Mouse (Mus musculus) c-Kit-negative CD71-positive TER-119-positive erythroid progenitor cells, embryonic 14.5 days (primary cell): ENCODE measurements at regions not wholly inside any gene's neighbourhood (a gene's known extent, or its start where the extent isn't known, plus 50 kb on each side); places are given as distances from the start of the nearest gene placed in this dataset.

ENCODE experiments used
- DNase-seq: peaks from one replicate; pipeline ENCODE4 v3.0.0-alpha.2; 2013; ENCODE audit warnings: low read depth, low spot score

GRCm38 (mm10) chr11:33061570-33061969, 85.6 kb downstream of the Fgf18 start:
- DNase-seq, result no peak

GRCm38 (mm10) chr11:33060352-33060751, 86.8 kb downstream of the Fgf18 start:
- DNase-seq, result no peak

GRCm38 (mm10) chr11:33050216-33050615, 97.0 kb downstream of the Fgf18 start:
- no peak for DNase-seq

- no peak for DNase-seq
Measured at GRCm38 (mm10) chr11:33039854-33040792, 107.1 kb downstream of the Fgf18 start.

GRCm38 (mm10) chr11:33036367-33036766, 110.8 kb downstream of the Fgf18 start:
- DNase-seq, result no peak

GRCm38 (mm10) chr11:33028920-33029319, 118.3 kb downstream of the Fgf18 start:
- no peak for DNase-seq

- no peak for DNase-seq
Measured at GRCm38 (mm10) chr11:33027121-33027520, 120.1 kb downstream of the Fgf18 start.

- DNase-seq, result no peak
Measured at GRCm38 (mm10) chr11:33013229-33014185, 133.7 kb downstream of the Fgf18 start.

- no peak for DNase-seq
Measured at GRCm38 (mm10) chr11:33012384-33013160, 134.6 kb downstream of the Fgf18 start.

GRCm38 (mm10) chr11:33008611-33009010, 138.6 kb downstream of the Fgf18 start:
- DNase-seq, result no peak

GRCm38 (mm10) chr11:33007826-33008530, 139.2 kb downstream of the Fgf18 start:
- DNase-seq, result no peak

GRCm38 (mm10) chr11:33007366-33007765, 139.8 kb downstream of the Fgf18 start:
- DNase-seq, result no peak

GRCm38 (mm10) chr11:33005183-33005582, 142.0 kb downstream of the Fgf18 start:
- no peak for DNase-seq

- DNase-seq, result no peak
Measured at GRCm38 (mm10) chr11:33004603-33005002, 142.6 kb downstream of the Fgf18 start.

GRCm38 (mm10) chr11:32999684-33000255, 147.4 kb downstream of the Fgf18 start:
- DNase-seq, result no peak

GRCm38 (mm10) chr11:32998687-32999605, 148.3 kb downstream of the Fgf18 start:
- no peak for DNase-seq

- DNase-seq, result no peak
Measured at GRCm38 (mm10) chr11:32994391-32994790, 152.8 kb downstream of the Fgf18 start.

GRCm38 (mm10) chr11:32993439-32993838, 153.8 kb downstream of the Fgf18 start:
- no peak for DNase-seq

GRCm38 (mm10) chr11:32991036-32991616, 156.1 kb downstream of the Fgf18 start:
- no peak for DNase-seq
